Mouse (Mus musculus): ENCODE results near the gene Cdc42ep1. TPM values are rescaled to one million over a fixed set of nuclear protein-coding genes. Genes with fewer than 3 reads are reported as not detected.

Gene Cdc42ep1
- total RNA-seq, 2 experiments from 2014 or later = 56.7 to 59.1 TPM

DNA sequence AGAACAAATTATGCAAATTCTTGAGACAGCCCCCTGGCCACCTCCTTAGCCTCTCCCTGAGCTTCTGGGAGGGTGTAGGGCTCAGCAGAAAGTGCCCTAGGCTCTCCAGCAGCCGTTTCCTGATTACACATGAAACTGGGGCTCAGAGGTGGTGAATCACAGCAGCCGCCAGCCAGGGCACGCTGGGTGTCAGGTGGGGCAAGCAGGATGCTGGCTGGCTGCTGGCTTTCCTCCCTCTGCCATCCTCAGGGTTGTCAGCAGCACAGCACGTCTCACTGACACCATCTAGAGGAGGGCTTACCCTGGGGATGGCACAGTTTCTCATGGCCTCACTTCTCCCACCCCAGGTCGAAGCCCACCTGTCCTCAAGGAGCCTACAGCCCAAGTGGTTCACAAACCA is 14.1 kb upstream of the Cdc42ep1 start:
- DNase-seq (ENCODE audit: low spot score in 2 of 2) = no peak

DNA sequence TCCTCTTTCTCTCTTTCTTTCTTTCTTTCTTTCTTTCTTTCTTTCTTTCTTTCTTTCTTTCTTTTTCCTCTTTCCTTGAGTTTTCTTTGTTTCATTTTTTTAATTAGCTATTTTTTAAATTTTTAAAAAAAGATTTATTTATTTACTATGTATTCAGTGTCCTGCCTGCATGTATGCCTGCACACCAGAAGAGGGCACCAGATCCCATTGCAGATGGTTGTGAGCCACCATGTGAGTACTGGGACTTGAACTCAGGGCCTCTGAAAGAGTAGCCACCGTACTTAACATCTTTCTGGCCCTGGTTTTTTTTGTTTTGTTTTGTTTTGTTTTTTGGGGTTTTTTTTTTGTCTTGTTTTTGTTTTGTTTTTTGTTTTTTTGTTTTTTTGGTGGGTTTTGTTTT is 12.8 kb upstream of the Cdc42ep1 start:
- DNase-seq (ENCODE audit: low spot score in 2 of 2) = no peak

- no peak for DNase-seq (ENCODE audit: low spot score in 2 of 2)
Measured at GRCm38 (mm10) chr15:78830742-78831719, 11.4 kb upstream of the Cdc42ep1 start.

- no peak for DNase-seq (ENCODE audit: low spot score in 2 of 2)
Measured at GRCm38 (mm10) chr15:78831720-78832657, 10.4 kb upstream of the Cdc42ep1 start.

- DNase-seq (ENCODE audit: low spot score in 2 of 2) = peak in 1 of 2 experiments; percentile 66
Measured at GRCm38 (mm10) chr15:78832701-78833123, 9.7 kb upstream of the Cdc42ep1 start.

GRCm38 (mm10) chr15:78833582-78833981 is 8.8 kb upstream of the Cdc42ep1 start:
- DNase-seq (ENCODE audit: low spot score in 2 of 2) = no peak

DNA sequence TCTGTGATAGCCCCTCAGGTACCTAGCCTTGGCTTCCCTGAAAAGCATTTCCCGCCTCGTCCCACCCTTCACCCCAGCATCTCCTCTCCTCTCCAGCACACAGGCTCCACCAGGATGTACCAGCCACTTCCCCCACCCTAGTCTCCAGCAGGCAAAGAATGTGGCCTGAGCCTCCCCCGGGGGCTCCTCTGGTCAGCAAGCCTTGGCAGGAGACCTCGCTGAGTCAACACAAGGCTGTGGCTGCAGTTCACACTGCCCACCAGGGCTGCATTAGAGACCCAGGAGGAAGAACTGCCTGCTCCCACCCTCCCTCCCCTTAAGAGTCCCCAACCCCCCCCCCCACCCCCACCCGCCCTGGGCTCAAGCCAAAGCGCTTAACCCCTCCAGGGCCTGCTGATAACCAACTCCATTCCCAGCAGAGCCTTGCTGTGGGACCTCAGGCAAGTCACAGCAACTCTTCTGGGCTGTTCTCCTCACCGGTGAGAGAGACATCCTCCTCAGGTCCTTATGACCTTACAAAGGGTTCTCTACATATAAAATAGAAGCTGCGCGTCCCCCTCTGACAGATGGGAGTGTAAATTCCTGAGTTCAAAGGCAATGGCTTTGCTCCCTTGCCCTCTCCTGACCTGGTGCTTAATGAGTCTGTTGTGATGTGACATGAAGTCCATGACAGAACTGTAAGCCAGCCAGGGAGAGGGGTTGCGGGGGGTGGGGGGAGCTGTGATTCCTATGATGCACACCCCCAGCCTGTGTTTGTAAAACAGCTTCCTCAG is 8.0 kb upstream of the Cdc42ep1 start:
- DNase-seq (ENCODE audit: low spot score in 2 of 2) = no peak

GRCm38 (mm10) chr15:78835200-78836085 is 7.0 kb upstream of the Cdc42ep1 start:
- DNase-seq (ENCODE audit: low spot score in 2 of 2) = peak in 1 of 2 experiments; percentile 2

DNA sequence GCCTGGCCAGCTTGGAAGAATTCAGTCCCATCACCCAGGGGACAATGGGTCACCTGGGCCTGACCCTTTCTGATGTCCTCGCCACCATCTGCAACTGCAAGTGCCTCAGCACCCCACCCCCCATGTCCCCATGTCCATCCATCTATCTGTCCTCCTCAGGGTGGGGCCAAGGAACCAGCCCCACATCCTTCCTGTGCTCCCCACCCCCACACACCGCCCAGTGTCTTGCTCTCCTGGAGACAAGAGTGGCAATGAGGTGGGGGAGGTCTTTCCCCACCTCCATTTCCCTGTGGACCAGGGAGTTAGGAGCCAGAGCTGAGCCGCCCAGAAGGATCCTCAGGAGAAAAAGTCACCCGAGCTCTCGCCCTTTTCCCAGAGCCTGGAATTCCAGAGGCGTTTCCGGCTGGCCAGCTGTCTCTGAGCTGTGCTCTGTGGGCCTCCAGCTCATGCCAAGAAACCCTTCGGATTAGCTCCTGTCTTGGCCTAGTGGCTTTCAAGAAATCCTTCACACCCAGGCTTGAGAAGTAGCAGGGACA is 6.3 kb upstream of the Cdc42ep1 start:
- peak in 1 of 2 experiments; percentile 10 for DNase-seq (ENCODE audit: low spot score in 2 of 2)

DNA sequence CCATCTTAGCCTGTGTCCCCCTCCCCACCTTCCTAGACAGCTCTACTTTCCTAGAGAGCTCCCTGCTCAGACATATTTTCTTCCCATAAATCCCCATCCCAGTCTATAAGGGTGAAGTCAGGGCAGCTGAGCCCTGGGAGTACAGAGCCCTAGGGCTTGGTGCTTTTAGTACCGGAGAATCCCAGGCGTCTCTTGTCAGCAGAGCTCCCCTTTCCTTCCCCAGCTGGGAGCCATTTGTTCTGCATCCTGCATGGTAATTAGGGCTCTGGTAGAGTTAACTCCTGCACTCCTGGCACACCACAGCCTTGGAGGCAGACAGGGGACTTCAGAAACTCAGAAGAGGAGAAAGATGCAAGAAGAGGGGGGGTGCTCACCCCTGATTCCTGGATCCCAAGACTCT is 2.7 kb upstream of the Cdc42ep1 start:
- no peak for DNase-seq (ENCODE audit: low spot score in 2 of 2)

GRCm38 (mm10) chr15:78840241-78840640 is 2.2 kb upstream of the Cdc42ep1 start:
- no peak for DNase-seq (ENCODE audit: low spot score in 2 of 2)

- DNase-seq (ENCODE audit: low spot score in 2 of 2) = no peak
Measured at GRCm38 (mm10) chr15:78840751-78841150, 1.7 kb upstream of the Cdc42ep1 start.

DNA sequence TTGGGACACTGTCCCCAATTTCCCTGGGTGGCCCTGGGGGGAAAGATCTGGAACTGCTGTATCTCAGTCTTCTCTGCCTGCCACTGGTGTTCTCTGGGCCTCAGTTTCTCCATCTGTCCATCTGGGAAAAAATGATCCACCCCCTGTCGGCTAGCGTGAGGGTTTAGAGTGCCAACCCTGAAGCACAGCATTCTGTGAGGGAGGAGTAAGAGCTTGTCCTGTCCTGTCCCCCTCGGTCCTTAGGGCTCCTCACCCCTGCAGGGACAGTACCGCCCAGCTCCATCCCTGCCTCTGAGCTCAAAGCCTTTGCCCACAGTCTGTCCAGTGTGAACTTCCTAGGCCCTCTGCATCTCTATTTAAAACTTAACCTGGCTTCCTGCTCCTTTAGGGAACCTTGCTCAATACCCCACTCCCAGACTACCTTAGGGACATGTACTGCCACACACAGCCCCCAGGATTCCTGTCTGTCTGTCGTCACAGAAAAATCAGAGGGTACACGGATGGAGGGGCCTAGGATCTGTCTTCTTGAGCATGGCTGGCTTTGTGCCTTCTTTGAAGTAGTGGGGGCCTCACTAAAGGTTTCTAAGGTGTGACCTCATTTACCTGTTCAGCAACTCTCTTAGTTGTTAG is 1.1 kb upstream of the Cdc42ep1 start:
- DNase-seq (ENCODE audit: low spot score in 2 of 2) = no peak

- no peak for DNase-seq (ENCODE audit: low spot score in 2 of 2)
Measured at GRCm38 (mm10) chr15:78843581-78844469, 1.4 kb downstream of the Cdc42ep1 start.

- peak in 1 of 2 experiments; percentile 61 for DNase-seq (ENCODE audit: low spot score in 2 of 2)
Measured at GRCm38 (mm10) chr15:78844791-78845190, 2.4 kb downstream of the Cdc42ep1 start.

- DNase-seq (ENCODE audit: low spot score in 2 of 2) = no peak
Measured at GRCm38 (mm10) chr15:78845321-78845720, 2.9 kb downstream of the Cdc42ep1 start.

GRCm38 (mm10) chr15:78845867-78846266 is 3.4 kb downstream of the Cdc42ep1 start:
- no peak for DNase-seq (ENCODE audit: low spot score in 2 of 2)

DNA sequence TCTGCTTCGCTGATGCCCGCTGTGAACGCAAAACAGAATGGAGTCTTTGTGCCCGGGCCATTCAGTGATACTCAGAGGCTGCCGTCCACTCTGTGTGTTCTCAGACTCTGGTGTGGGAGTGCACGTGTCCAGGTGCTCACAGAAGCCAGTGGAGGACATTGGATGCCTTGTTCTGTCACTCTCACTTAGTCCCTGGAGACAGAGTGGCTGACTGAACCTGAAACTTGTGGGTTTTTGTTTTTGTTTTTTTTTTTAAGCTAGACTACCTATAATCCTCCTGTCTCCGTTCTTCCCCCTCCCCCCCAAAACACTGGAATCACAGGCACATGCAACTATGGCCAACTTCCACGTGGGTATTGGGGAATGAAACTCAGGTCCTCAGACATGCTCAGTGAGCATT is 3.9 kb downstream of the Cdc42ep1 start:
- DNase-seq (ENCODE audit: low spot score in 2 of 2) = no peak
